Mouse (Mus musculus) CH12.LX (cell line): ENCODE measurements around the gene Pknox2. TPM values are rescaled to one million over a fixed set of nuclear protein-coding genes. Genes with fewer than 3 reads are reported as not detected.

ENCODE experiments used
- DNase-seq: peaks from one replicate; pipeline ENCODE4 v3.0.0-alpha.2; 2013; ENCODE audit errors: extremely low read depth
- H3K27ac ChIP-seq: 2 replicates; pipeline ENCODE4 v1.5.1; 2012; ENCODE audit warnings: low read depth, mild to moderate bottlenecking, control low read depth, moderate library complexity; ENCODE audit not compliant: insufficient read depth
- H3K27me3 ChIP-seq: replicated peaks from 2 replicates; pipeline ENCODE3; 2012; ENCODE audit warnings: inconsistent platforms
- H3K36me3 ChIP-seq, 2 experiments: replicated peaks in 1 of 2; 2 replicates each; pipeline versions ENCODE3 to v1.6.1; 2012; ENCODE audit warnings: inconsistent platforms in 1 of 2, low read length in 1 of 2, mild to moderate bottlenecking in 1 of 2, mixed read lengths in 1 of 2, moderate library complexity in 1 of 2; ENCODE audit not compliant: control insufficient read depth in 1 of 2, insufficient read depth in 1 of 2
- H3K4me1 ChIP-seq, 2 experiments: 2 replicates each; pipeline ENCODE4 v1.6.1; 2012; ENCODE audit warnings: inconsistent platforms in 1 of 2, moderate library complexity in 1 of 2; ENCODE audit not compliant: insufficient read depth in 2 of 2, control insufficient read depth in 1 of 2
- H3K4me2 ChIP-seq: 2 replicates; pipeline ENCODE4 v1.6.1; 2012; ENCODE audit warnings: low read depth, mild to moderate bottlenecking, control low read depth; ENCODE audit not compliant: poor library complexity, insufficient read depth, severe bottlenecking
- H3K4me3 ChIP-seq, 3 experiments: fragments of 150-350 bp in 1 of 3; sonication (generic) in 1 of 3; replicated peaks in 1 of 3; 2 replicates each; pipeline versions ENCODE3 to v1.5.1; 2011 to 2012; ENCODE audit warnings: low read depth in 2 of 3, low read length in 2 of 3, mild to moderate bottlenecking in 2 of 3, moderate library complexity in 2 of 3, control low read depth in 1 of 3, improper control_type of control experiment in 1 of 3, inconsistent platforms in 1 of 3, mixed read lengths in 1 of 3; ENCODE audit not compliant: poor library complexity in 1 of 3
- H3K79me2 ChIP-seq: replicated peaks from 2 replicates; pipeline ENCODE4 v1.6.1; 2012; ENCODE audit warnings: mild to moderate bottlenecking, moderate library complexity; ENCODE audit not compliant: control insufficient read depth, poor library complexity, insufficient read depth, severe bottlenecking; ENCODE audit errors: extremely low read depth
- H3K9ac ChIP-seq: 2 replicates; pipeline ENCODE4 v1.6.1; 2012; ENCODE audit warnings: low read depth, mild to moderate bottlenecking, control low read depth, moderate library complexity; ENCODE audit not compliant: insufficient read depth
- H3K9me3 ChIP-seq: replicated peaks from 2 replicates; pipeline ENCODE3; 2012; ENCODE audit warnings: low read length, inconsistent platforms, mixed read lengths
- CHD1 ChIP-seq: IDR thresholded peaks from 2 replicates; pipeline ENCODE4 v1.6.1; 2012; ENCODE audit warnings: low read depth, low read length, improper control_type of control experiment, inconsistent platforms
- CTCF ChIP-seq, 2 experiments: IDR thresholded peaks in 1 of 2; conservative IDR thresholded peaks in 1 of 2; 2 replicates each; pipeline ENCODE4 v1.5.1; 2011 to 2012; ENCODE audit warnings: low read depth in 2 of 2, low read length in 2 of 2, improper control_type of control experiment in 1 of 2, inconsistent platforms in 1 of 2, mild to moderate bottlenecking in 1 of 2, moderate library complexity in 1 of 2
- ELF1 ChIP-seq: IDR thresholded peaks from 2 replicates; pipeline ENCODE4 v1.6.1; 2014; ENCODE audit warnings: low read depth, mild to moderate bottlenecking, inconsistent platforms, low read length, improper control_type of control experiment
- HCFC1 ChIP-seq: IDR thresholded peaks from 2 replicates; pipeline ENCODE4 v1.6.1; 2012; ENCODE audit warnings: low read depth, mild to moderate bottlenecking, inconsistent platforms, low read length, improper control_type of control experiment
- KAT2A ChIP-seq: IDR thresholded peaks from 2 replicates; pipeline ENCODE4 v1.6.1; 2012; ENCODE audit warnings: low read length, improper control_type of control experiment, inconsistent platforms; ENCODE audit not compliant: insufficient replicate concordance
- MAX ChIP-seq: IDR thresholded peaks from 2 replicates; pipeline ENCODE4 v1.6.1; 2011; ENCODE audit warnings: low read length, improper control_type of control experiment
- MXI1 ChIP-seq: IDR thresholded peaks from 2 replicates; pipeline ENCODE4 v1.6.1; 2011; ENCODE audit warnings: mild to moderate bottlenecking, low read depth, low read length, improper control_type of control experiment
- MYC ChIP-seq: IDR thresholded peaks from 2 replicates; pipeline ENCODE4 v1.6.1; 2011; ENCODE audit warnings: low read depth, mild to moderate bottlenecking, improper control_type of control experiment, low read length
- NRF1 ChIP-seq: IDR thresholded peaks from 2 replicates; pipeline ENCODE4 v1.6.1; 2014; ENCODE audit warnings: low read depth, mild to moderate bottlenecking, inconsistent platforms, low read length, improper control_type of control experiment, moderate library complexity
- PAX5 ChIP-seq: IDR thresholded peaks from 2 replicates; pipeline ENCODE4 v1.6.1; 2012; ENCODE audit warnings: low read length, inconsistent platforms, mixed read lengths
- POLR2AphosphoS2 ChIP-seq: IDR thresholded peaks from 2 replicates; pipeline ENCODE4 v1.6.1; 2011; ENCODE audit warnings: low read depth, low read length, improper control_type of control experiment
- RAD21 ChIP-seq: IDR thresholded peaks from 2 replicates; pipeline ENCODE4 v1.6.1; 2011; ENCODE audit warnings: low read depth, mild to moderate bottlenecking, low read length, improper control_type of control experiment, moderate library complexity
- RCOR1 ChIP-seq: conservative IDR thresholded peaks from 2 replicates; pipeline ENCODE4 v1.6.1; 2012; ENCODE audit warnings: low read depth, mild to moderate bottlenecking, inconsistent platforms, low read length, improper control_type of control experiment
- SMC3 ChIP-seq: IDR thresholded peaks from 2 replicates; pipeline ENCODE4 v1.6.1; 2011; ENCODE audit warnings: low read depth, low read length, improper control_type of control experiment
- UBTF ChIP-seq: IDR thresholded peaks from 2 replicates; pipeline ENCODE4 v1.6.1; 2012; ENCODE audit warnings: low read depth, mild to moderate bottlenecking, inconsistent platforms, low read length, improper control_type of control experiment, moderate library complexity
- USF1 ChIP-seq: IDR thresholded peaks from 2 replicates; pipeline ENCODE4 v1.6.1; 2014; ENCODE audit warnings: low read depth, mild to moderate bottlenecking, inconsistent platforms, low read length, improper control_type of control experiment
- ZMIZ1 ChIP-seq: IDR thresholded peaks from 2 replicates; pipeline ENCODE4 v1.6.1; 2012; ENCODE audit warnings: low read depth, mild to moderate bottlenecking, inconsistent platforms, low read length, improper control_type of control experiment
- dilution Hi-C: fragments of 300-500 bp; cut with MboI; formaldehyde crosslinking; loops from 2 replicates; pipeline ENCODE4 v1.14.3; 2020; ENCODE audit warnings: low sequenced_read_pairs; ENCODE audit not compliant: extremely low pct_unique_long_range_greater_than_20kb, extremely low pct_ligation_motif_present
- in situ Hi-C: fragments of 300-500 bp; cut with MboI; formaldehyde crosslinking; loops from 3 replicates; pipeline ENCODE4 v1.14.3; 2019; ENCODE audit warnings: low sequenced_read_pairs, low pct_ligation_motif_present, low pct_unique_long_range_greater_than_20kb, mixed read lengths
- polyA plus RNA-seq: library from polyadenylated mRNA; unstranded; fragments of >175 nt; gene quantifications from 2 replicates; pipeline ENCODE4 v1.2.1, GENCODE M21; 2012; ENCODE audit warnings: low read depth; ENCODE audit not compliant: insufficient read length
- total RNA-seq, 2 experiments: library from RNA; depleted of rRNA; stranded (reverse); fragments of 300-350 nt in 1 of 2; fragments of >200 nt in 1 of 2; gene quantifications; 2 replicates each; pipeline ENCODE4 v1.2.3; 2012 to 2014

The Pknox2 gene
- total and polyA plus RNA-seq, 3 experiments = 0.08 to 0.11 TPM; not detected in 1

DNA sequence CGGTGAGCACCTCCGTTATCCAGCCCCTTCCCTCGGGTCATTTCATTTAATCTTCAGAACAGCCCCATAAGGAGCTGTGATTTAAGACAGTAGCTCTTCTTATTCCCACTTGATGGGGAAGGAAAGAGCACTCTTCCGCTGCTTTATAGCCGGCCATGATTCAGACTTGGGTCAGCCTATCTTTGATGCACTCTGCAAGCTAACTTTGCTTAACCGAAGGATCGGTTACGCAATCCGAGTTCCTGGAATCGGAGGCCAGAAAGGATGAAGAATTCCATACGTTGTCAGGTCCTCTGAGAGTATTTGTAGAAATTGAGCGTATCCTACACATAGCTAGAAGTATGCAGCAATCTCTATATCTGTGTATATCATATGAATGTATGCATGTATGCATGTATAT lies 109.8 kb downstream of the Pknox2 start:
- no peaks in the 10 kb centered on the region for H3K9me3 ChIP-seq

DNA sequence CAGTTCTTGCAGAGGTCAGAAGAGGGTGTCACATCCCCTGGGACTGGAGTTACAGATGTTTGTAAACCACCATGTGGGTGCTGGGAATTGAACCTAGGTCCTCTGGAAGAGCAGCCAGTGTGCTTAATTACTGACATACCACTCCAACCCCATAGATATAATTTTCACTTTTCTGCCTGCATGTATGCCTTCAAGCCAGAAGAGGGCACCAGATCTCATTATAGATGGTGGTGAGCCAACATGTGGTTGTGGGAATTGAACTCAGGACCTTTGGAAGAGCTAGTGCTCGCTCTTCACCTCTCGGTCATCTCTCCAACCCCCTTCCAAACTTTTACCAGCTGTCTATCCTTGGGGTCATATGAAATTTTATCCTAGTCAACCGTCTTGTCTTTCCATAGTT lies 112.0 kb downstream of the Pknox2 start:
- no peak overlapping the region for H3K27ac ChIP-seq
- TF ChIP-seq SMC3 = peak; percentile 52
- TF ChIP-seq RAD21 = peak; percentile 41
- TF ChIP-seq POLR2AphosphoS2 = no peak
- peak in 1 of 2 experiments; percentile 59; a peak in 3 of 4 replicates for TF ChIP-seq CTCF (conservative IDR thresholded peaks at IDR 0.05 in 1 of 2, IDR thresholded peaks at IDR 0.05 in 1 of 2; ENCODE audit: low read depth in 2 of 2, low read length in 2 of 2)
- TF ChIP-seq, all 38 proteins: peak for 3
- in situ Hi-C loops = no loop called here
- no peak overlapping the region for H3K4me2 ChIP-seq
- no peaks in the 10 kb centered on the region for H3K79me2 ChIP-seq
- DNase-seq = peak; percentile 3
- H3K4me3 ChIP-seq = no peak overlapping the region
- H3K4me1 ChIP-seq = no peaks in the 10 kb centered on the region
- peaks cover under 1% of the 10 kb centered on the region for H3K27me3 ChIP-seq
- dilution Hi-C loops = no loop called here
- H3K9ac ChIP-seq = no peak overlapping the region
- H3K9me3 ChIP-seq = no peaks in the 10 kb centered on the region
- no peaks in the 10 kb centered on the region for H3K36me3 ChIP-seq

More for the DNA sequence above, 109.8 kb downstream of the Pknox2 start:
- H3K9ac ChIP-seq = no peak overlapping the region
- dilution Hi-C loops (no loop called here), in situ Hi-C loops (no loop called here)
- no peak overlapping the region for H3K4me2 ChIP-seq
- no peak for DNase-seq
- no peaks in the 10 kb centered on the region for H3K4me1 ChIP-seq
- H3K27me3 ChIP-seq = no peaks in the 10 kb centered on the region
- TF ChIP-seq KAT2A (no peak), CTCF (conservative IDR thresholded peaks at IDR 0.05 in 1 of 2, IDR thresholded peaks at IDR 0.05 in 1 of 2; ENCODE audit: low read depth in 2 of 2, low read length in 2 of 2) (no peak), CHD1 (no peak), MXI1 (no peak), HCFC1 (no peak), PAX5 (no peak), MAX (no peak), NRF1 (no peak), RCOR1 (no peak), UBTF (no peak), ELF1 (no peak), ZMIZ1 (no peak), MYC (no peak), USF1 (no peak)
- no peaks in the 10 kb centered on the region for H3K79me2 ChIP-seq
- no peaks in the 10 kb centered on the region for H3K36me3 ChIP-seq
- no peak overlapping the region for H3K27ac ChIP-seq
- H3K4me3 ChIP-seq = no peak overlapping the region
